Mouse (Mus musculus) CH12.LX (cell line): ENCODE measurements around the gene Ugt1a6b.
"Not testable (repeated sequence)": the region's sequence is repeated elsewhere in the genome, so short reads cannot be mapped to it uniquely, and the experiment has no call there.

Source experiments
- CHD1 ChIP-seq: IDR thresholded peaks from 2 replicates; pipeline ENCODE4 v1.6.1; 2012; ENCODE audit warnings: low read depth, low read length, improper control_type of control experiment, inconsistent platforms
- CHD2 ChIP-seq: IDR thresholded peaks from 2 replicates; pipeline ENCODE4 v1.6.1; 2011; ENCODE audit warnings: low read length, improper control_type of control experiment
- CTCF ChIP-seq, 2 experiments: IDR thresholded peaks in 1 of 2; conservative IDR thresholded peaks in 1 of 2; 2 replicates each; pipeline ENCODE4 v1.5.1; 2011 to 2012; ENCODE audit warnings: low read depth in 2 of 2, low read length in 2 of 2, improper control_type of control experiment in 1 of 2, inconsistent platforms in 1 of 2, mild to moderate bottlenecking in 1 of 2, moderate library complexity in 1 of 2
- EP300 ChIP-seq: IDR thresholded peaks from 2 replicates; pipeline ENCODE4 v1.6.1; 2011; ENCODE audit warnings: low read length, improper control_type of control experiment
- ETS1 ChIP-seq: conservative IDR thresholded peaks from 2 replicates; pipeline ENCODE4 v1.6.1; 2012; ENCODE audit warnings: low read depth, mild to moderate bottlenecking, inconsistent platforms, low read length, improper control_type of control experiment, moderate library complexity
- GABPA ChIP-seq: IDR thresholded peaks from 2 replicates; pipeline ENCODE4 v1.6.1; 2012; ENCODE audit warnings: low read depth, low read length, improper control_type of control experiment, inconsistent platforms; ENCODE audit not compliant: insufficient replicate concordance
- MAX ChIP-seq: IDR thresholded peaks from 2 replicates; pipeline ENCODE4 v1.6.1; 2011; ENCODE audit warnings: low read length, improper control_type of control experiment
- POLR2A ChIP-seq: IDR thresholded peaks from 2 replicates; pipeline ENCODE4 v1.6.1; 2011; ENCODE audit warnings: low read depth, mild to moderate bottlenecking, improper control_type of control experiment, low read length
- POLR2AphosphoS2 ChIP-seq: IDR thresholded peaks from 2 replicates; pipeline ENCODE4 v1.6.1; 2011; ENCODE audit warnings: low read depth, low read length, improper control_type of control experiment
- RAD21 ChIP-seq: IDR thresholded peaks from 2 replicates; pipeline ENCODE4 v1.6.1; 2011; ENCODE audit warnings: low read depth, mild to moderate bottlenecking, low read length, improper control_type of control experiment, moderate library complexity
- ZKSCAN1 ChIP-seq: IDR thresholded peaks from 2 replicates; pipeline ENCODE4 v1.6.1; 2012; ENCODE audit warnings: low read depth, inconsistent platforms, low read length, improper control_type of control experiment, borderline replicate concordance
- ZNF384 ChIP-seq: IDR thresholded peaks from 2 replicates; pipeline ENCODE4 v1.6.1; 2012; ENCODE audit warnings: low read depth, low read length, improper control_type of control experiment, inconsistent platforms

GRCm38 (mm10) chr1:88066472-88067102 is 36.5 kb upstream of the Ugt1a6b start:
- not testable (repeated sequence) for TF ChIP-seq ZKSCAN1; POLR2AphosphoS2; MAX; CHD1; GABPA; POLR2A; CTCF (conservative IDR thresholded peaks at IDR 0.05 in 1 of 2, IDR thresholded peaks at IDR 0.05 in 1 of 2; ENCODE audit: low read depth in 2 of 2, low read length in 2 of 2); EP300; ETS1; RAD21; ZNF384; CHD2
